Mouse (Mus musculus) CH12.LX (cell line): ENCODE measurements around the gene Cbx8.

Experiments
- CTCF ChIP-seq, 2 experiments: IDR thresholded peaks in 1 of 2; conservative IDR thresholded peaks in 1 of 2; 2 replicates each; pipeline ENCODE4 v1.5.1; 2011 to 2012; ENCODE audit warnings: low read depth in 2 of 2, low read length in 2 of 2, improper control_type of control experiment in 1 of 2, inconsistent platforms in 1 of 2, mild to moderate bottlenecking in 1 of 2, moderate library complexity in 1 of 2
- EP300 ChIP-seq: IDR thresholded peaks from 2 replicates; pipeline ENCODE4 v1.6.1; 2011; ENCODE audit warnings: low read length, improper control_type of control experiment
- JUND ChIP-seq: conservative IDR thresholded peaks from 2 replicates; pipeline ENCODE4 v1.6.1; 2011; ENCODE audit warnings: low read depth, low read length, improper control_type of control experiment
- MXI1 ChIP-seq: IDR thresholded peaks from 2 replicates; pipeline ENCODE4 v1.6.1; 2011; ENCODE audit warnings: mild to moderate bottlenecking, low read depth, low read length, improper control_type of control experiment
- POLR2A ChIP-seq: IDR thresholded peaks from 2 replicates; pipeline ENCODE4 v1.6.1; 2011; ENCODE audit warnings: low read depth, mild to moderate bottlenecking, improper control_type of control experiment, low read length
- POLR2AphosphoS2 ChIP-seq: IDR thresholded peaks from 2 replicates; pipeline ENCODE4 v1.6.1; 2011; ENCODE audit warnings: low read depth, low read length, improper control_type of control experiment
- RAD21 ChIP-seq: IDR thresholded peaks from 2 replicates; pipeline ENCODE4 v1.6.1; 2011; ENCODE audit warnings: low read depth, mild to moderate bottlenecking, low read length, improper control_type of control experiment, moderate library complexity
- RCOR1 ChIP-seq: conservative IDR thresholded peaks from 2 replicates; pipeline ENCODE4 v1.6.1; 2012; ENCODE audit warnings: low read depth, mild to moderate bottlenecking, inconsistent platforms, low read length, improper control_type of control experiment
- SIN3A ChIP-seq: IDR thresholded peaks from 2 replicates; pipeline ENCODE4 v1.6.1; 2012; ENCODE audit warnings: low read length, improper control_type of control experiment, inconsistent platforms
- TBP ChIP-seq: conservative IDR thresholded peaks from 2 replicates; pipeline ENCODE4 v1.6.1; 2011; ENCODE audit warnings: low read depth, low read length, improper control_type of control experiment
- ZC3H11A ChIP-seq: IDR thresholded peaks from 2 replicates; pipeline ENCODE4 v1.6.1; 2012; ENCODE audit warnings: low read depth, mild to moderate bottlenecking, inconsistent platforms, low read length, improper control_type of control experiment
- ZNF384 ChIP-seq: IDR thresholded peaks from 2 replicates; pipeline ENCODE4 v1.6.1; 2012; ENCODE audit warnings: low read depth, low read length, improper control_type of control experiment, inconsistent platforms

DNA sequence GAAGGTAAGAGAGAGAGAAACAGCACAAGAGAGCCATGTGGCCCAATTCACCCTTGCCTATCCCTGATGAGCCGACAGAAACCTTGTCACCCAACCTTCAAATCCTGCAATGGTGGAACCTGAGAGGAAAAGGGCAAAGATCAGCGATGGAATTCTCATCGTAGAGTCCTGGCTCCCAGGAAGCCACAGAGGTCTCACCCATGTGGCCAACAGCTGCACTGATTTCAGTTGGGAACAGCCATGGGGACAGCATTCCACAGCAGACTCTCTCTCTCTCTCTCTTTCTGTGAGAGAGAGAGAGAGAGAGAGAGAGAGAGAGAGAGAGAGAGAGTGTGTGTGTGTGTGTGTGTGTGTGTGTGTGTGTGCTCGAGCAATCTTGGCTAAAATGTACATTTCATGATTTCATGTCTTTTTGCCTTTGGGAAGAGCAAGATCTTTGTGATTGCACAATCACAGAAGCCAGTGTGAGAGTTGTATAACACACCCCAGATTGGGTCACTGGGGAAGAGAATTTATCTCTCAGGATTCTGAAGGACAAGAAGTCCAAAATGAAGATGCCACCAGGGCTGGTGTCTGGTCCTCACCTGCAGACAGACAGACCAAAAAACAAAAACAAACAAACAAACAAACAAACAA, 39.2 kb downstream of the Cbx8 start:
- TF ChIP-seq CTCF (conservative IDR thresholded peaks at IDR 0.05 in 1 of 2, IDR thresholded peaks at IDR 0.05 in 1 of 2; ENCODE audit: low read depth in 2 of 2, low read length in 2 of 2) (no peak), ZC3H11A (no peak), POLR2A (no peak), EP300 (no peak), POLR2AphosphoS2 (no peak), JUND (no peak), MXI1 (no peak), TBP (no peak), RCOR1 (no peak), SIN3A (no peak), ZNF384 (no peak), RAD21 (no peak)
